Mouse (Mus musculus): ENCODE results near the gene Slc17a1.

Slc17a1 gene

DNA sequence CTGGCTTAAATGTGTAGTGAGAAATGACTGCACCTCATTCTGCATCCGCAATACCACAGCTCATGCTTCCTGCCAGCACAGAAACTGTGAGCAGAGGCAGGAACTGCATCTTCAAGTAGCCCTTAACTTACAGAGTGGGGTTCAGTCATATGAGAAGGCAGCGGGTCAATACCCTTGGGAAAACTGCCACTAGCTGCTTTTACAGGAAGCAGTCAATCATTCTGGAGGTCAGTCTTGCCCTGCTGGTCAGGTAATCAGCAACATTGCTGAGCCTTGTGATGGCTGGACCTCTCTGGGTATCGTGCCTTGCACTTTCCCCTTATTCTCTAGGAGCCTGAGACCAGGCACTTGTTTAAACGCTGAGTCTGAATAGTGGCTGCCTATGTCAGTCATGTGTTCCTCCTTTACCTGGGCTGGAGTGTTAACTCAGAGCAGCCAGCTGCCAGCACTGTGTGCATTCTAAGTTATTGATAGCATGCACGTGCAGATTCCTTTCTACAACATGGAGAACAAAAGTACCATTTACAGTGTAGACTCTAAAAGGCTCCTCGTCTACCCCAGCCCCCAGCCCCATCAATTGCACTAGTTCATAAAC, 21.6 kb downstream of the Slc17a1 start:
- DNase-seq (ENCODE audit: low read depth, low spot score): no peak

DNA sequence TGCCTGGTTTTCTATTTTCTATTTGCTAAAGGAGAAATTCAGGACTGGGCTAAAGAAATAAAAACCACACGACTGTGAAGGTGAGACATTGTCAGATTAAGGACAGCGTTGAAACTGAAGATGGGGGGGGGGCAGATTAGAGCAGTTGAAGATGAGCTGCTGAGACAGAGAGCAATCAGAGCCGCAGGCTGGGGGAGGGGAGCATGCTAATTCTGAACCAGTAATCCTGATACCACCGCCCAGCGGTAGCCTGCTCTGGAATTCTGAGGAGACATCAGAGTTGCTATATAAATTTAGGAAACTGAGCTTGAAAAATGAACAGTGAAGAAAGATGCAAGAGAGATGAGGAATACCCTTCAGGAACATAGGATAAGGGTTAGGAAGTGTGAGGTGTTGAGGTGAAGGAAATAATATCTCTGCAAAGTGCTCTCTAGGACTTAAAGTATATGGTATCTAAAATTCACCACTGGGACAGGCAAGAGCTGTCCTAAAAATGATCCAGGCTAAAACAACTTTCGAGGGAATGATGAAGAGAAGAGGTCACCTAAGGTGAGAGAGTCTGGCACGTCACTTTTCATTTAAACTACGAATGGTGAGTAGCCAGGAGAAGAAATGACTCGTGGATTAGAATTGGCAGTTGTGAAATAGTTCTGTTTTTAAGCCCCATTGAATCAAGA, 25.2 kb downstream of the Slc17a1 start:
- DNase-seq (ENCODE audit: low read depth, low spot score): no peak

DNA sequence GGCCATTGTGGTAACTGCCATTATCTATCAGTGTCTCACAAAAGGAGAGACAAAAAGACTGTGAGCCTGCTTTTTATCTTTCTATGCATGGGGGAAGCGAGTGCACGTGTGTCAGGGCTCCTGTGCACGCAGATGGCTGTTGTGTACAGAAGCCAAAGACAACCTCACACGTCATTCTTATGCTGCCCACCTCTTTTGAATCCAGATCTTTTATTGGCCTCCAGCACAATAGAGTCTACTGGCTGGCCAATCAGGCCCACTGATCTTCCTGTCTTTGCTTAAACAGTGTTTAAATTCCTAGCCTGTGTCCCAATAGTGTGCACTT, 25.7 kb downstream of the Slc17a1 start:
- DNase-seq (ENCODE audit: low read depth, low spot score): no peak

- DNase-seq (ENCODE audit: low read depth, low spot score): no peak
These were observed 30.7 kb downstream of the Slc17a1 start for GRCm38 (mm10) chr13:23898242-23898641.

GRCm38 (mm10) chr13:23906906-23907305, 39.4 kb downstream of the Slc17a1 start:
- DNase-seq (ENCODE audit: low read depth, low spot score): no peak

GRCm38 (mm10) chr13:23910121-23910520, 42.6 kb downstream of the Slc17a1 start:
- no peak for DNase-seq (ENCODE audit: low read depth, low spot score)

GRCm38 (mm10) chr13:23911335-23911734, 43.8 kb downstream of the Slc17a1 start:
- DNase-seq (ENCODE audit: low read depth, low spot score): no peak

DNA sequence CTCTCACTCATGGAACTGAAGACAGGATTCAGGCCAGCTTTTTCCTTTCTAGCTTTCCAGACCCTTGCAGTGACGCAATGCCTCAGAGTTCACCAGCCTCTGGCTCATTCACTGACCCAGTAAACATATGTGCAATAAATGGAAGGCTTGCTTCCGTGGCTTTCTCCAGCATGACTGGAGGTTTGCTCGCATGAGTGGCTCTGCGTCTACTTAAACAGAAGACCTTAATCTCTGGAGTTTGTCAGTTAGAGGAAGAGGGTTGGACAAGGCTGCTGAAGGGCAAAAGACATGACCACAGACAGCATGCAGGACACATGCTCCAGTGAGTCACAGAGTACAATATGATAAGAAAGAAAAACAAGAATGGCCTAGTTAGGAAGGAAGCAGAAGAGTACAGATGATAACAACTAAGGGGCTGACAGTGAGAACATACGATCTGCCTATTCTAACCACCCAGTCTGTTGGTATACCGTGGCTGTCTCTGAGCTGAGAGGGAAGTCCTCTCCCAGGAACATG, 46.3 kb downstream of the Slc17a1 start:
- DNase-seq (ENCODE audit: low read depth, low spot score): no peak

DNA sequence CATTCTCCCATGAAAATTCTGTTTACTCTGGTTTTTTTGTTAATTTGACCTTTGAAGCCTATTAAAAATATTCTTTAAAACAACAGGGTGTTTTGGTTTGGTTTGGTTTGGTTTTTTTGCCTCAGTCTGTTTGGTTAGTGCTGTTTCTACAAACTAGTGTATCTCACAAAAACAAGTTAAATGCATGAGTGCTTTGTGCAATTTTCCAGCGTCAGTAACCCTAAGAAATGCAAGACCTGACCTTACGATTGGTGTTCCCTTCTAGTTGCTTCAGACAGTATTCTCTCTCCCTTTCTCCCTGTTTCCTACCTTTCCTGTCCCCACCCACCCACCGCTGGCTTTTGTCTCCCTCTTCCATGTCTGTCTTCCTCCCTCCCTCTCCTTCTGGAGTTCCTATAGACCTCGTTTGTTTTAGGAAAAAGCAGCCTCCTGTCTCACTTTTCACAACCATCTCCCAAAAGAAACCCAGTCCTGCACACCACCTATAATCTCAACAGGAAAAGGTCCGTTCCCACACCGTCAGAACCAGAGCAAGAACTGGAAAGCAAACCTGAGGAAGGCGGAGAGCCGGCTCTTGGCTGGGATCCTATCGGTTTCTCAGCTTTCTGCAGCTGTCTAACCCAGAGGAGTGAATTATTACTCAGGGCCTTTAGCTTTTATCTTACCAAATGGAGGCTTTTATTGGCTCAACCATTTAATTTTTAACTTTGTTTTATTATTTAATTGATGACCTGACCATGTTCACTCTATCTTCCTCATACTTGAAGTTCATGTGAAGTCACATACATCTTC, 47.0 kb downstream of the Slc17a1 start, which contains the start of gene Slc17a4:
Slc17a4 (minus strand) TSS at position 634 of the 792 bp plus-strand sequence.
- DNase-seq (ENCODE audit: low read depth, low spot score): no peak

- no peak for DNase-seq (ENCODE audit: low read depth, low spot score)
These were observed 48.6 kb downstream of the Slc17a1 start for GRCm38 (mm10) chr13:23916132-23916531.

DNA sequence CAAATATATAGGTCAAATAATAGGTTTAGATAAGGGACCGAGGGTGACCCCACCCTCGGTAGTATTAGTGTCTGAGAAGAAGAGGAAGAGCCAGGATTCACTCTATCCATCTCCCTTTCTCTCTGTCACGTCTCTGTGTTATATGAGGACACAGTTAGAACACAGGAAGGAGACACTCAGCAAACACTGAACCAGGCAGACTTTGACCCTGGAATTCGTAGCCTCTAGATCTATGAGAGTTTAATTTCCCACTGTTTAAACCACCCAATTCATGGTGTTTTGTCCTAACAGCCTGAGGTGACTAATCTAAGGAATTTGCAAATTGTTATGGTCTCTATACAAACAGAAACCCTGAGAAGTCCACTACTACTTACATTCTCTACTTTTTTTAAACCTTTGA, 50.1 kb downstream of the Slc17a1 start:
- DNase-seq (ENCODE audit: low read depth, low spot score): no peak

GRCm38 (mm10) chr13:23925792-23926191, 58.2 kb downstream of the Slc17a1 start:
- no peak for DNase-seq (ENCODE audit: low read depth, low spot score)

DNA sequence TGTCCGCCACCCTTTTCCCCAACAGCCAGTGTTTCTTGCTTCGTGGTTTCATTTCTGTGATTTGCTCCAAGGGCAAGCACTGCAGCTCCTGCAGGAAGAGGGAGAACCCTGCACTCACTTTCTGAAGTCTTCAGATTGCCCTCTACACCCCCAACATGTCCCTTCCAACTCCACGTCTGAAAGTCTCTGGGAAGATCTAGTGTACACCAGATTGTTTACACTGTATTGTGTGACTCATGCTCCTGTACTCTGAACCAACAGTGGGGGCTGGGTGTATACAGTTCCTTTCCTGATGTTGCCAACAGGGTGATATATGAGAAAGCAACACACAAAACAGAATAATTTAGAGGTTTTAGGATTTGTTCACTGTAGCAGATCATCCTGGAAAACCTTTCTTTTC, 61.1 kb downstream of the Slc17a1 start:
- DNase-seq (ENCODE audit: low read depth, low spot score): no peak

- DNase-seq (ENCODE audit: low read depth, low spot score): no peak
These were observed 62.9 kb downstream of the Slc17a1 start for GRCm38 (mm10) chr13:23930461-23930860.

- no peak for DNase-seq (ENCODE audit: low read depth, low spot score)
These were observed 63.4 kb downstream of the Slc17a1 start for GRCm38 (mm10) chr13:23930904-23931303.

GRCm38 (mm10) chr13:23933421-23934210, 66.1 kb downstream of the Slc17a1 start, which contains the start of gene Hist1h2ba:
Gene Hist1h2ba, minus strand, starts transcription at chr13:23934156.
- DNase-seq (ENCODE audit: low read depth, low spot score): peak; percentile 6

- DNase-seq (ENCODE audit: low read depth, low spot score): no peak
These were observed 66.6 kb downstream of the Slc17a1 start, which contains the start of gene Hist1h2aa for GRCm38 (mm10) chr13:23934211-23934520. Gene Hist1h2aa, plus strand, starts transcription at chr13:23934462.

DNA sequence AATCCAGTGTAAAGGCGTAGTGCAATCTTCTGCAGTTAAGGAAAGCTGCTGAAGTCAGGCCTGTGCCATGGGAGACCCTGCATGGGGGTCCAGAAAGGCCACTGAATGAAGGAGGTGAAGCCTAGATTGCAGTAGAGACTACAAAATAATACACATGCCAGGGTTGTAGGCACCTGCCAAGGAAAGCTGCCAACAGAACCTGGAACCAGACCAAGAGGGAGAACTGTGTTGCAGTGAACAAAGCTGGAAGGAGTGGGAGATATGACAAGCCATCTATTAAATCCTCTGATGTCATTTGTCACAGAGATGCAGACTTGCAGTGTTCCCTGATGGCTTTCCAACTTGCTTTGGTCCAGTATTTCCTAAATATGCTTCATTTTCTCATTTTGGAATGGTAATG, 71.1 kb downstream of the Slc17a1 start:
- no peak for DNase-seq (ENCODE audit: low read depth, low spot score)

GRCm38 (mm10) chr13:23940291-23940690, 72.7 kb downstream of the Slc17a1 start:
- no peak for DNase-seq (ENCODE audit: low read depth, low spot score)

- DNase-seq (ENCODE audit: low read depth, low spot score): no peak
These were observed 75.3 kb downstream of the Slc17a1 start for GRCm38 (mm10) chr13:23942861-23943260.

Measured in c-Kit-negative CD71-positive TER-119-positive erythroid progenitor cells, embryonic 14.5 days (primary cell).